Mouse (Mus musculus) MEL (cell line): ENCODE data around the gene Tmem190. TPM values are rescaled to one million over a fixed set of nuclear protein-coding genes. Genes with fewer than 3 reads are reported as not detected.

ENCODE experiments used
- DNase-seq: peaks from one replicate; pipeline ENCODE4 v3.0.0; 2011; ENCODE audit warnings: low read depth, low spot score
- H3K27ac ChIP-seq: 2 replicates; pipeline ENCODE4 v1.5.1; 2012; ENCODE audit warnings: low read depth, mild to moderate bottlenecking, control low read depth, low read length, moderate library complexity; ENCODE audit not compliant: control insufficient read depth
- H3K27me3 ChIP-seq, 2 experiments: fragments of 150-350 bp in 1 of 2; sonication (generic) in 1 of 2; 2 replicates each; pipeline ENCODE4 v1.6.1; 2012; ENCODE audit warnings: low read length in 2 of 2, mild to moderate bottlenecking in 2 of 2, improper control_type of control experiment in 1 of 2, moderate library complexity in 1 of 2; ENCODE audit not compliant: insufficient read depth in 2 of 2, control insufficient read depth in 1 of 2
- H3K36me3 ChIP-seq, 2 experiments: 2 replicates each; pipeline ENCODE4 v1.6.1; 2012 to 2014; ENCODE audit warnings: low read length in 2 of 2, improper control_type of control experiment in 1 of 2, inconsistent platforms in 1 of 2, mild to moderate bottlenecking in 1 of 2; ENCODE audit not compliant: insufficient read depth in 2 of 2, control insufficient read depth in 1 of 2
- H3K4me1 ChIP-seq, 2 experiments: fragments of 150-350 bp in 1 of 2; sonication (generic) in 1 of 2; 2 replicates each; pipeline ENCODE4 v1.6.1; 2012; ENCODE audit warnings: low read length in 2 of 2, improper control_type of control experiment in 1 of 2, mild to moderate bottlenecking in 1 of 2; ENCODE audit not compliant: insufficient read depth in 2 of 2, control insufficient read depth in 1 of 2
- H3K4me3 ChIP-seq, 2 experiments: fragments of 150-350 bp in 1 of 2; sonication (generic) in 1 of 2; 2 replicates each; pipeline ENCODE4 v1.5.1; 2012; ENCODE audit warnings: low read depth in 2 of 2, low read length in 2 of 2, mild to moderate bottlenecking in 2 of 2, moderate library complexity in 2 of 2, control low read depth in 1 of 2, improper control_type of control experiment in 1 of 2; ENCODE audit not compliant: control insufficient read depth in 1 of 2, insufficient read depth in 1 of 2
- H3K79me2 ChIP-seq: 2 replicates; pipeline ENCODE4 v1.6.1; 2012; ENCODE audit warnings: mild to moderate bottlenecking, low read length, moderate library complexity; ENCODE audit not compliant: control insufficient read depth, poor library complexity, insufficient read depth
- H3K9ac ChIP-seq: 2 replicates; pipeline ENCODE4 v1.6.1; 2012; ENCODE audit warnings: low read depth, mild to moderate bottlenecking, control low read depth, low read length, moderate library complexity; ENCODE audit not compliant: control insufficient read depth, poor library complexity, severe bottlenecking
- H3K9me3 ChIP-seq: fragments of 150-350 bp; sonication (generic); replicated peaks from 2 replicates; pipeline ENCODE4 v1.6.1; 2012; ENCODE audit warnings: mild to moderate bottlenecking, low read length, improper control_type of control experiment, moderate library complexity; ENCODE audit not compliant: insufficient read depth
- BHLHE40 ChIP-seq: IDR thresholded peaks from 2 replicates; pipeline ENCODE4 v1.6.1; 2012; ENCODE audit warnings: low read depth, mild to moderate bottlenecking, inconsistent platforms, low read length, improper control_type of control experiment, borderline replicate concordance
- CHD1 ChIP-seq: IDR thresholded peaks from 2 replicates; pipeline ENCODE4 v1.6.1; 2012; ENCODE audit warnings: low read depth, mild to moderate bottlenecking, inconsistent platforms, low read length, improper control_type of control experiment
- ELF1 ChIP-seq: IDR thresholded peaks from 2 replicates; pipeline ENCODE4 v1.6.1; 2014; ENCODE audit warnings: low read depth, mild to moderate bottlenecking, inconsistent platforms, low read length, improper control_type of control experiment, moderate library complexity
- HCFC1 ChIP-seq: IDR thresholded peaks from 2 replicates; pipeline ENCODE4 v1.6.1; 2012; ENCODE audit warnings: low read depth, mild to moderate bottlenecking, inconsistent platforms, low read length, improper control_type of control experiment, moderate library complexity
- KAT2A ChIP-seq: conservative IDR thresholded peaks from 2 replicates; pipeline ENCODE4 v1.6.1; 2012; ENCODE audit warnings: low read depth, low read length, improper control_type of control experiment, inconsistent platforms
- MAZ ChIP-seq: IDR thresholded peaks from 2 replicates; pipeline ENCODE4 v1.6.1; 2012; ENCODE audit warnings: low read depth, mild to moderate bottlenecking, inconsistent platforms, low read length, improper control_type of control experiment
- MEF2A ChIP-seq: IDR thresholded peaks from 2 replicates; pipeline ENCODE4 v1.6.1; 2014; ENCODE audit warnings: low read depth, mild to moderate bottlenecking, inconsistent platforms, low read length, improper control_type of control experiment; ENCODE audit not compliant: poor library complexity, insufficient replicate concordance, severe bottlenecking; ENCODE audit errors: extremely low read depth
- MXI1 ChIP-seq: IDR thresholded peaks from 2 replicates; pipeline ENCODE4 v1.6.1; 2011; ENCODE audit warnings: mild to moderate bottlenecking, low read depth, low read length, improper control_type of control experiment
- MYB ChIP-seq: IDR thresholded peaks from 2 replicates; pipeline ENCODE4 v1.6.1; 2011; ENCODE audit warnings: mild to moderate bottlenecking, low read depth, low read length, improper control_type of control experiment
- MYC ChIP-seq: IDR thresholded peaks from 2 replicates; pipeline ENCODE4 v1.6.1; 2011; ENCODE audit warnings: low read depth, mild to moderate bottlenecking, low read length, improper control_type of control experiment, moderate library complexity
- NELFE ChIP-seq: IDR thresholded peaks from 2 replicates; pipeline ENCODE4 v1.6.1; 2011; ENCODE audit warnings: low read depth, low read length, improper control_type of control experiment
- POLR2AphosphoS2 ChIP-seq: IDR thresholded peaks from 2 replicates; pipeline ENCODE4 v1.6.1; 2011; ENCODE audit warnings: low read length, improper control_type of control experiment
- RAD21 ChIP-seq: IDR thresholded peaks from 2 replicates; pipeline ENCODE4 v1.6.1; 2011; ENCODE audit warnings: mild to moderate bottlenecking, low read depth, low read length, improper control_type of control experiment
- RCOR1 ChIP-seq: IDR thresholded peaks from 2 replicates; pipeline ENCODE4 v1.6.1; 2012; ENCODE audit warnings: low read depth, mild to moderate bottlenecking, inconsistent platforms, low read length, improper control_type of control experiment
- SIN3A ChIP-seq: IDR thresholded peaks from 2 replicates; pipeline ENCODE4 v1.6.1; 2012; ENCODE audit warnings: low read length, improper control_type of control experiment, inconsistent platforms
- SMC3 ChIP-seq: IDR thresholded peaks from 2 replicates; pipeline ENCODE4 v1.6.1; 2011; ENCODE audit warnings: low read depth, low read length, improper control_type of control experiment
- TAL1 ChIP-seq: IDR thresholded peaks from 2 replicates; pipeline ENCODE4 v1.6.1; 2012; ENCODE audit warnings: mild to moderate bottlenecking, inconsistent platforms, low read length, moderate library complexity, mixed read lengths
- TBP ChIP-seq: IDR thresholded peaks from 2 replicates; pipeline ENCODE4 v1.8.0; 2011; ENCODE audit warnings: low read depth, low read length, improper control_type of control experiment
- ZC3H11A ChIP-seq: IDR thresholded peaks from 2 replicates; pipeline ENCODE4 v1.6.1; 2012; ENCODE audit warnings: low read depth, mild to moderate bottlenecking, inconsistent platforms, low read length, improper control_type of control experiment
- ZKSCAN1 ChIP-seq: IDR thresholded peaks from 2 replicates; pipeline ENCODE4 v1.6.1; 2012; ENCODE audit warnings: low read depth, mild to moderate bottlenecking, inconsistent platforms, low read length, improper control_type of control experiment, moderate library complexity
- ZMIZ1 ChIP-seq: IDR thresholded peaks from 2 replicates; pipeline ENCODE4 v1.6.1; 2012; ENCODE audit warnings: low read depth, mild to moderate bottlenecking, inconsistent platforms, low read length, improper control_type of control experiment, moderate library complexity
- ZNF384 ChIP-seq: IDR thresholded peaks from 2 replicates; pipeline ENCODE4 v1.6.1; 2012; ENCODE audit warnings: low read depth, mild to moderate bottlenecking, inconsistent platforms, low read length, improper control_type of control experiment
- polyA plus RNA-seq, 2 experiments: library from polyadenylated mRNA; stranded (reverse) in 1 of 2; unstranded in 1 of 2; fragments of >175 nt in 1 of 2; fragments of >200 nt in 1 of 2; gene quantifications; 2 replicates each; pipeline versions ENCODE4 v1.2.1 to v1.2.4; 2012; ENCODE audit warnings: low replicate concordance in 2 of 2, low read depth in 1 of 2; ENCODE audit not compliant: insufficient read length in 2 of 2, insufficient read depth in 1 of 2, missing spikeins in 1 of 2
- total RNA-seq: library from RNA; depleted of rRNA; stranded (reverse); fragments of 300-350 nt; gene quantifications from 2 replicates; pipeline ENCODE4 v1.2.3, GENCODE M21; 2012

Gene Tmem190
- total and polyA plus RNA-seq, 3 experiments, result 1.6 TPM; not detected in 2

- Histone ChIP-seq H3K4me1 (peaks cover 0 to 12% of the 10 kb centered on the region in 2 experiments; a peak in 1 of 4 replicates), H3K4me3 (peak overlapping the region in 1 of 2 experiments; percentile 40; a peak in 1 of 4 replicates), H3K79me2 (no peaks in the 10 kb centered on the region), H3K36me3 (no peaks in the 10 kb centered on the region), H3K27me3 (peaks cover 5 to 14% of the 10 kb centered on the region in 2 experiments; a peak in 3 of 4 replicates), H3K9me3 (no peaks in the 10 kb centered on the region), H3K27ac (no peak overlapping the region), H3K9ac (peak overlapping the region; percentile 39; the same call in 1 of the 2 replicates)
- TF ChIP-seq CHD1 (no peak), MYB (no peak), SMC3 (no peak), ZNF384 (no peak), HCFC1 (no peak), POLR2AphosphoS2 (no peak)
- DNase-seq, result peak; percentile 49
These were observed 5.6 kb upstream of the Tmem190 start for GRCm38 (mm10) chr7:4776861-4777830.

- Histone ChIP-seq H3K9me3 (no peaks in the 10 kb centered on the region), H3K4me1 (peaks cover 0 to 12% of the 10 kb centered on the region in 2 experiments; a peak in 1 of 4 replicates), H3K79me2 (no peaks in the 10 kb centered on the region), H3K36me3 (no peaks in the 10 kb centered on the region), H3K4me3 (no peak overlapping the region), H3K27ac (no peak overlapping the region), H3K27me3 (peaks cover 5 to 14% of the 10 kb centered on the region in 2 experiments; a peak in 3 of 4 replicates), H3K9ac (no peak overlapping the region)
- TF ChIP-seq ZKSCAN1 (no peak), MXI1 (no peak), SIN3A (no peak), NELFE (no peak), ZC3H11A (no peak), ZMIZ1 (no peak), SMC3 (no peak), MYC (no peak), MAZ (no peak), KAT2A (no peak), MYB (no peak), TBP (no peak), ELF1 (no peak), MEF2A (no peak), RAD21 (no peak), TAL1 (no peak), BHLHE40 (no peak), RCOR1 (no peak)
- no peak for DNase-seq
These were observed 4.7 kb upstream of the Tmem190 start for GRCm38 (mm10) chr7:4777851-4778637.
